Mouse (Mus musculus): ENCODE measurements around the gene Lats2.

GRCm38 (mm10) chr14:57718245-57718644 is 39.9 kb downstream of the Lats2 start:
- TF ChIP-seq CTCF (IDR thresholded peaks at IDR 0.05; ENCODE audit: low read depth) = no peak
- TF ChIP-seq EP300 (optimal IDR thresholded peaks at IDR 0.05) = no peak

Measured in stomach, postnatal 0 days (tissue).